Mouse (Mus musculus): ENCODE measurements around the gene Kif23.

DNA sequence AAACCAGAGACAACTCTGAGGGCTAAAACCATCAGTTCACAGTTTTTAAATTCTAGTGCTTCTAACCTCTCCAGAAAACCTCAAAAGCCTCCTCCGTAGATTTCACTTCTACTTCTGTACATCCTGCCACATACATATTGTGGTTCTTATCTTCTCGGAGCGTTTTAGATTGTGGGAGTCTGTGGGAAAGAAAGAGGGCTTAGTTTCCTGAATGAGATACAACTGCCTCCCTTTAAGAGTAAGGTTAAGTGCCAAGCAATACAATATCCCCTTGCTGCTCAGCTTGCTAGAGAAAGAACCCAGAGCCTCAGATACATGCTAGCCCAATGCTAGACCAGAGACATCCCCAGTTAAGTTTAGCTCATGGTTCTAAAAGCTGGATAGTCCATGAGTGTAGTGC, 14.6 kb downstream of the Kif23 start:
- TF ChIP-seq CTCF (IDR thresholded peaks at IDR 0.05; ENCODE audit: insufficient read depth, low read depth, low read length) (no peak), POLR2A (IDR thresholded peaks at IDR 0.05; ENCODE audit: insufficient read depth, low read depth, low read length) (no peak)
